Mouse (Mus musculus): ENCODE results near the gene Arhgef39. TPM values are rescaled to one million over a fixed set of nuclear protein-coding genes. Genes with fewer than 3 reads are reported as not detected.
A peak's percentile ranks its signal among the peaks of the same experiment; 100 is the strongest.
"Not testable (repeated sequence)": the region's sequence is repeated elsewhere in the genome, so short reads cannot be mapped to it uniquely, and the experiment has no call there.

Gene Arhgef39
- total and polyA plus RNA-seq, 3 experiments, result 16.4 to 71.2 (median 29.0) TPM

- no peak overlapping the region for H3K4me3 ChIP-seq (ENCODE audit: low read depth, low read length)
- H3K4me1 ChIP-seq (ENCODE audit: insufficient read depth, low read depth, low read length), result peaks cover 51% of the 10 kb centered on the region
- peaks cover 12% of the 10 kb centered on the region for H3K36me3 ChIP-seq (replicated peaks)
- H3K27me3 ChIP-seq (ENCODE audit: insufficient read depth, low read length), result no peaks in the 10 kb centered on the region; the same call in 1 of the 2 replicates
- DNase-seq (ENCODE audit: low spot score) (no peak), ATAC-seq (ENCODE audit: extremely low read depth, insufficient number of reproducible peaks, low FRiP score, poor library complexity, severe bottlenecking) (no peak)
- H3K9me3 ChIP-seq (replicated peaks), result no peaks in the 10 kb centered on the region
- TF ChIP-seq CTCF (IDR thresholded peaks at IDR 0.05; ENCODE audit: low read depth, low read length) (no peak), TAL1 (conservative IDR thresholded peaks at IDR 0.05; ENCODE audit: low read depth, low read length) (peak; percentile 42; the same call in 1 of the 2 replicates)
These were observed 8.7 kb downstream of the Arhgef39 start for GRCm38 (mm10) chr4:43490801-43491200.

- Histone ChIP-seq H3K9me3 (replicated peaks) (no peaks in the 10 kb centered on the region), H3K4me1 (ENCODE audit: insufficient read depth, low read depth, low read length) (peaks cover 39% of the 10 kb centered on the region), H3K4me3 (ENCODE audit: low read depth, low read length) (no peak overlapping the region), H3K27me3 (ENCODE audit: insufficient read depth, low read length) (no peaks in the 10 kb centered on the region; the same call in 1 of the 2 replicates), H3K36me3 (replicated peaks) (no peaks in the 10 kb centered on the region)
- DNase-seq (ENCODE audit: low spot score) (no peak), ATAC-seq (ENCODE audit: extremely low read depth, insufficient number of reproducible peaks, low FRiP score, poor library complexity, severe bottlenecking) (no peak)
- TF ChIP-seq TAL1 (conservative IDR thresholded peaks at IDR 0.05; ENCODE audit: low read depth, low read length) (no peak), CTCF (IDR thresholded peaks at IDR 0.05; ENCODE audit: low read depth, low read length) (no peak), GATA2 (IDR thresholded peaks at IDR 0.05; ENCODE audit: borderline replicate concordance, low read depth, low read length) (no peak), GATA1 (IDR thresholded peaks at IDR 0.05; ENCODE audit: borderline replicate concordance, low read length) (no peak), POLR2AphosphoS5 (IDR thresholded peaks at IDR 0.05; ENCODE audit: insufficient replicate concordance, low read depth, low read length) (no peak)
These were observed 9.9 kb downstream of the Arhgef39 start for GRCm38 (mm10) chr4:43489611-43490010.

GRCm38 (mm10) chr4:43485666-43486065, 13.8 kb downstream of the Arhgef39 start:
- H3K36me3 ChIP-seq (replicated peaks); ATAC-seq (ENCODE audit: extremely low read depth, insufficient number of reproducible peaks, low FRiP score, poor library complexity, severe bottlenecking); DNase-seq (ENCODE audit: low spot score); H3K9me3 ChIP-seq (replicated peaks); H3K4me3 ChIP-seq (ENCODE audit: low read depth, low read length): not testable (repeated sequence)
- peaks cover 25% of the 10 kb centered on the region for H3K4me1 ChIP-seq (ENCODE audit: insufficient read depth, low read depth, low read length)
- peaks cover 18% of the 10 kb centered on the region for H3K27me3 ChIP-seq (ENCODE audit: insufficient read depth, low read length)

GRCm38 (mm10) chr4:43483535-43484091, 15.9 kb downstream of the Arhgef39 start, which contains the start of gene Sit1:
TSS of gene Sit1 (minus strand) at chr4:43483734.
- Histone ChIP-seq H3K4me1 (ENCODE audit: insufficient read depth, low read depth, low read length) (peaks cover 12% of the 10 kb centered on the region), H3K4me3 (ENCODE audit: low read depth, low read length) (no peak within 1 kb of the TSS), H3K36me3 (replicated peaks) (no peaks in the 10 kb centered on the region), H3K9me3 (replicated peaks) (no peaks in the 10 kb centered on the region), H3K27me3 (ENCODE audit: insufficient read depth, low read length) (peaks cover 18% of the 10 kb centered on the region)
- TF ChIP-seq GATA1 (IDR thresholded peaks at IDR 0.05; ENCODE audit: borderline replicate concordance, low read length) (no peak), GATA2 (IDR thresholded peaks at IDR 0.05; ENCODE audit: borderline replicate concordance, low read depth, low read length) (no peak), CTCF (IDR thresholded peaks at IDR 0.05; ENCODE audit: low read depth, low read length) (no peak)
- DNase-seq (ENCODE audit: low spot score) (no peak), ATAC-seq (ENCODE audit: extremely low read depth, insufficient number of reproducible peaks, low FRiP score, poor library complexity, severe bottlenecking) (no peak)

- no peak for TF ChIP-seq GATA1 (IDR thresholded peaks at IDR 0.05; ENCODE audit: borderline replicate concordance, low read length)
- TF ChIP-seq POLR2AphosphoS5 (IDR thresholded peaks at IDR 0.05; ENCODE audit: insufficient replicate concordance, low read depth, low read length), result no peak
- no peak for TF ChIP-seq CTCF (IDR thresholded peaks at IDR 0.05; ENCODE audit: low read depth, low read length)
- TF ChIP-seq TAL1 (conservative IDR thresholded peaks at IDR 0.05; ENCODE audit: low read depth, low read length), result no peak
- no peak for TF ChIP-seq GATA2 (IDR thresholded peaks at IDR 0.05; ENCODE audit: borderline replicate concordance, low read depth, low read length)
- DNase-seq (ENCODE audit: low spot score), result no peak
- peaks cover 18% of the 10 kb centered on the region for H3K27me3 ChIP-seq (ENCODE audit: insufficient read depth, low read length)
- no peaks in the 10 kb centered on the region for H3K9me3 ChIP-seq (replicated peaks)
- no peaks in the 10 kb centered on the region for H3K36me3 ChIP-seq (replicated peaks)
- H3K4me1 ChIP-seq (ENCODE audit: insufficient read depth, low read depth, low read length), result peaks cover 15% of the 10 kb centered on the region
- no peak for ATAC-seq (ENCODE audit: extremely low read depth, insufficient number of reproducible peaks, low FRiP score, poor library complexity, severe bottlenecking)
- no peak overlapping the region for H3K4me3 ChIP-seq (ENCODE audit: low read depth, low read length)
These were observed 16.9 kb downstream of the Arhgef39 start for GRCm38 (mm10) chr4:43482591-43482990.

GRCm38 (mm10) chr4:43481894-43482456, 17.5 kb downstream of the Arhgef39 start:
- no peaks in the 10 kb centered on the region for H3K9me3 ChIP-seq (replicated peaks)
- DNase-seq (ENCODE audit: low spot score) (no peak), ATAC-seq (ENCODE audit: extremely low read depth, insufficient number of reproducible peaks, low FRiP score, poor library complexity, severe bottlenecking) (no peak)
- TF ChIP-seq TAL1 (conservative IDR thresholded peaks at IDR 0.05; ENCODE audit: low read depth, low read length), result no peak
- no peak for TF ChIP-seq CTCF (IDR thresholded peaks at IDR 0.05; ENCODE audit: low read depth, low read length)
- TF ChIP-seq GATA1 (IDR thresholded peaks at IDR 0.05; ENCODE audit: borderline replicate concordance, low read length), result no peak
- TF ChIP-seq GATA2 (IDR thresholded peaks at IDR 0.05; ENCODE audit: borderline replicate concordance, low read depth, low read length), result no peak
- no peak for TF ChIP-seq POLR2AphosphoS5 (IDR thresholded peaks at IDR 0.05; ENCODE audit: insufficient replicate concordance, low read depth, low read length)
- no peak overlapping the region for H3K4me3 ChIP-seq (ENCODE audit: low read depth, low read length)
- no peaks in the 10 kb centered on the region for H3K36me3 ChIP-seq (replicated peaks)
- H3K27me3 ChIP-seq (ENCODE audit: insufficient read depth, low read length), result peaks cover 18% of the 10 kb centered on the region
- peaks cover 15% of the 10 kb centered on the region for H3K4me1 ChIP-seq (ENCODE audit: insufficient read depth, low read depth, low read length)

GRCm38 (mm10) chr4:43480985-43481384, 18.5 kb downstream of the Arhgef39 start:
- no peak for TF ChIP-seq GATA1 (IDR thresholded peaks at IDR 0.05; ENCODE audit: borderline replicate concordance, low read length)
- TF ChIP-seq GATA2 (IDR thresholded peaks at IDR 0.05; ENCODE audit: borderline replicate concordance, low read depth, low read length), result no peak
- TF ChIP-seq CTCF (IDR thresholded peaks at IDR 0.05; ENCODE audit: low read depth, low read length), result no peak
- no peak for TF ChIP-seq TAL1 (conservative IDR thresholded peaks at IDR 0.05; ENCODE audit: low read depth, low read length)
- no peak for TF ChIP-seq POLR2AphosphoS5 (IDR thresholded peaks at IDR 0.05; ENCODE audit: insufficient replicate concordance, low read depth, low read length)

More at GRCm38 (mm10) chr4:43480985-43481384, 18.5 kb downstream of the Arhgef39 start:
- Histone ChIP-seq H3K27me3 (ENCODE audit: insufficient read depth, low read length) (peaks cover 18% of the 10 kb centered on the region), H3K9me3 (replicated peaks) (no peaks in the 10 kb centered on the region), H3K4me1 (ENCODE audit: insufficient read depth, low read depth, low read length) (peaks cover 15% of the 10 kb centered on the region), H3K36me3 (replicated peaks) (no peaks in the 10 kb centered on the region), H3K4me3 (ENCODE audit: low read depth, low read length) (no peak overlapping the region)
- ATAC-seq (ENCODE audit: extremely low read depth, insufficient number of reproducible peaks, low FRiP score, poor library complexity, severe bottlenecking), result no peak
- no peak for DNase-seq (ENCODE audit: low spot score)

All from G1E (cell line).